ENCODE assay signal across 14 mouse cellular contexts in the genomic region with DNA sequence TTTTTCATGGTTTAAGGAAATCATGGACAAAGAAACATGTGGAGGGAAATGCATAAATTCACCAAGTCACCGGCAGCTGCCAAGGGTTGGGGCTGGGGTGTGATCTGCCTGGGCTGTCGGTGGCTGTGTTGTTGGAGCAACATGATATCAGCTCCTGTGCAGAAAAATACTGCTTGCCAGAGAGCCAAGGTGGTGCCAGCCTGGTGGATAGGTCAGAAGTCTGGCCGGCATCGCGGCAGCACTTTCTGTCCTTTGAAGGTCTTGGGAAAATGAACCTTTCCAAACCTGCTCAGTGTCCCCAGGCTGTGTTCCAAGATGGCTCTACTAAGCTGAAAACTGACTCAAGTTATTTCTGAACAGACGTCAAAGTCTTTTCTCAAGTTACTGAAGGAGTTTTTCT. TPM values are rescaled to one million over a fixed set of nuclear protein-coding genes. Genes with fewer than 3 reads are reported as not detected.
DNase-seq lines count a peak whose midpoint lies in the region; ATAC-seq and TF ChIP-seq lines count a peak whose summit lies in the region.
"Had no signal": no experiment of that assay in that cellular context is flagged by ENCODE, and none has a peak within 500 bp of the region (broad histone marks: within the 10 kb centered on the region; RNA-seq: fewer than 3 reads in every experiment).

No protein-coding gene starts in this region.

- DNase-seq in heart, adult 11 months: peak; percentile 94
- no peak for DNase-seq in heart, embryonic 10.5 days (ENCODE audit: low spot score)
- DNase-seq in midbrain, embryonic 10.5 days (ENCODE audit: low spot score): no peak
- peak; percentile 92 for DNase-seq in gastrocnemius, adult 18-20 months (ENCODE audit: low spot score)
- peak; percentile 94 for DNase-seq in skeletal muscle tissue, adult 2 months (ENCODE audit: low read depth, low spot score)
- no peak for DNase-seq in lung, postnatal 0 days (ENCODE audit: low spot score)
- DNase-seq: embryo, embryonic 11 days; liver; right cerebral cortex, postnatal 4 days had no signal

- H3K9ac ChIP-seq in midbrain, embryonic 16.5 days (ENCODE audit: low read depth, low read length): no peak overlapping the region
- no peak overlapping the region for H3K9ac ChIP-seq in lung, postnatal 0 days (replicated peaks; ENCODE audit: low read depth)
- H3K9ac ChIP-seq in forebrain, embryonic 13.5 days: no peak overlapping the region

- WGBS in heart, embryonic 10.5 days: 87% methylated on average over 6 of the region's 6 CpGs
- 76% methylated on average over 6 of the region's 6 CpGs for WGBS in midbrain, embryonic 16.5 days
- WGBS in midbrain, embryonic 10.5 days: 93% methylated on average over 6 of the region's 6 CpGs
- 82% methylated on average over 6 of the region's 6 CpGs for WGBS in lung, postnatal 0 days
- 94% methylated on average over 6 of the region's 6 CpGs for WGBS in forebrain, embryonic 13.5 days

- TF ChIP-seq CTCF in lung, postnatal 0 days (IDR thresholded peaks at IDR 0.05): no peak

- peaks cover 8% of the 10 kb centered on the region for H3K4me1 ChIP-seq in heart, embryonic 10.5 days
- peaks cover 6% of the 10 kb centered on the region for H3K4me1 ChIP-seq in midbrain, embryonic 16.5 days (ENCODE audit: control insufficient read depth, insufficient read depth, low read length)
- no peaks in the 10 kb centered on the region for H3K4me1 ChIP-seq in midbrain, embryonic 10.5 days
- H3K4me1 ChIP-seq in lung, postnatal 0 days (ENCODE audit: insufficient read depth, low read depth, low read length): no peaks in the 10 kb centered on the region
- peaks cover 15% of the 10 kb centered on the region; the same call in 1 of the 2 replicates for H3K4me1 ChIP-seq in forebrain, embryonic 13.5 days

- no peaks in the 10 kb centered on the region for H3K9me3 ChIP-seq in heart, embryonic 10.5 days
- no peaks in the 10 kb centered on the region for H3K9me3 ChIP-seq in midbrain, embryonic 16.5 days (replicated peaks; ENCODE audit: control insufficient read depth, low read length, poor library complexity, severe bottlenecking)
- H3K9me3 ChIP-seq in midbrain, embryonic 10.5 days (replicated peaks): no peaks in the 10 kb centered on the region
- no peaks in the 10 kb centered on the region for H3K9me3 ChIP-seq in lung, postnatal 0 days (ENCODE audit: low read length)
- H3K9me3 ChIP-seq in forebrain, embryonic 13.5 days (replicated peaks): no peaks in the 10 kb centered on the region

- no peak overlapping the region for H3K27ac ChIP-seq in heart, embryonic 10.5 days
- H3K27ac ChIP-seq in midbrain, embryonic 16.5 days (ENCODE audit: low read length): peak overlapping the region; percentile 28; the same call in 1 of the 2 replicates
- H3K27ac ChIP-seq in midbrain, embryonic 10.5 days (replicated peaks): no peak overlapping the region
- H3K27ac ChIP-seq in lung, postnatal 0 days (ENCODE audit: low read length): no peak overlapping the region
- no peak overlapping the region for H3K27ac ChIP-seq in forebrain, embryonic 13.5 days

- ATAC-seq in midbrain, embryonic 16.5 days: no peak
- ATAC-seq in lung, postnatal 0 days: no peak
- no peak for ATAC-seq in forebrain, embryonic 13.5 days

- no peak overlapping the region for H3K4me3 ChIP-seq in heart, embryonic 10.5 days
- no peak overlapping the region for H3K4me3 ChIP-seq in midbrain, embryonic 16.5 days (ENCODE audit: low read depth, low read length)
- no peak overlapping the region for H3K4me3 ChIP-seq in midbrain, embryonic 10.5 days
- H3K4me3 ChIP-seq in lung, postnatal 0 days (ENCODE audit: low read depth, low read length): no peak overlapping the region
- H3K4me3 ChIP-seq in forebrain, embryonic 13.5 days: no peak overlapping the region

- H3K27me3 ChIP-seq in heart, embryonic 10.5 days (ENCODE audit: insufficient read depth, poor library complexity, severe bottlenecking): no peaks in the 10 kb centered on the region; the same call in 1 of the 2 replicates
- no peaks in the 10 kb centered on the region for H3K27me3 ChIP-seq in midbrain, embryonic 16.5 days (ENCODE audit: control insufficient read depth, insufficient read depth, low read depth, low read length)
- no peaks in the 10 kb centered on the region for H3K27me3 ChIP-seq in midbrain, embryonic 10.5 days (ENCODE audit: low read depth, poor library complexity, severe bottlenecking)
- no peaks in the 10 kb centered on the region for H3K27me3 ChIP-seq in lung, postnatal 0 days (replicated peaks; ENCODE audit: insufficient read depth, low read length)
- H3K27me3 ChIP-seq in forebrain, embryonic 13.5 days: no peaks in the 10 kb centered on the region

- peaks cover 13% of the 10 kb centered on the region for H3K36me3 ChIP-seq in heart, embryonic 10.5 days
- H3K36me3 ChIP-seq in midbrain, embryonic 16.5 days (ENCODE audit: control insufficient read depth, insufficient read depth, low read length): 0 out of 2 replicates have a peak, but pooled peaks cover 5% of the 10 kb centered on the region
- H3K36me3 ChIP-seq in midbrain, embryonic 10.5 days: peaks cover 25% of the 10 kb centered on the region
- peaks cover 3% of the 10 kb centered on the region; the same call in 1 of the 2 replicates for H3K36me3 ChIP-seq in lung, postnatal 0 days (ENCODE audit: insufficient read depth, low read length)
- peaks cover 26% of the 10 kb centered on the region for H3K36me3 ChIP-seq in forebrain, embryonic 13.5 days (ENCODE audit: poor library complexity, severe bottlenecking)

- H3K4me2 ChIP-seq in midbrain, embryonic 16.5 days (ENCODE audit: low read length): no peak overlapping the region
- H3K4me2 ChIP-seq in lung, postnatal 0 days (replicated peaks; ENCODE audit: low read depth, low read length): no peak overlapping the region
- no peak overlapping the region for H3K4me2 ChIP-seq in forebrain, embryonic 13.5 days

- TF ChIP-seq EP300 in lung, postnatal 0 days (IDR thresholded peaks at IDR 0.05): no peak

RNA-seq across cellular contexts. Expression of gene Vstm2l, which starts 44.2 kb away (rescaled TPM):
- polyA plus RNA-seq in heart, embryonic 10.5 days (2016; fragmentation: Nextera tagmentation; extraction: Ambion mirVana): 0.09 TPM in 1 of 2 replicates, not detected in the other
- 19.6 and 26.6 TPM in 2 replicates for polyA plus RNA-seq in midbrain, embryonic 16.5 days (2015; fragmentation: Nextera tagmentation; extraction: Ambion mirVana)
- polyA plus RNA-seq in midbrain, embryonic 10.5 days (2016; fragmentation: Nextera tagmentation; extraction: Ambion mirVana): 0.53 and 1.4 TPM in 2 replicates
- not detected for total RNA-seq in gastrocnemius, adult 18-20 months (2021)
- polyA plus RNA-seq in lung, postnatal 0 days (2015; fragmentation: Nextera tagmentation; extraction: Ambion mirVana): not detected in 2 replicates
- polyA plus RNA-seq in forebrain, embryonic 13.5 days (2015; fragmentation: Nextera tagmentation; extraction: Ambion mirVana): 1.9 and 2.7 TPM in 2 replicates
- total RNA-seq: megakaryocyte-erythroid progenitor cell, adult 5-6 weeks had no signal
- polyA plus RNA-seq: heart, embryonic 16.5 days; lung, embryonic 16.5 days had no signal

Comparison
In these comparisons a context has a peak if more than half of its experiments do, and no peak if none do; other contexts are left out.
1. DNase-seq: peak in heart, adult 11 months (single experiment), gastrocnemius, adult 18-20 months (single experiment) and skeletal muscle tissue, adult 2 months (single experiment); none in heart, embryonic 10.5 days (single experiment), midbrain, embryonic 10.5 days (single experiment) and lung, postnatal 0 days (single experiment).